Comparison of ENCODE assay signal across 8 mouse cellular contexts in genomic region chr12:59039971-59040844, GRCm38 (mm10). TPM values are rescaled to one million over a fixed set of nuclear protein-coding genes. Genes with fewer than 3 reads are reported as not detected.
A peak's percentile ranks its signal among the peaks of the same experiment; 100 is the strongest.
DNase-seq lines count a peak whose midpoint lies in the region; ATAC-seq and TF ChIP-seq lines count a peak whose summit lies in the region.

No protein-coding gene starts in this region.

- no peaks in the 10 kb centered on the region for H3K9me3 ChIP-seq in embryonic facial prominence, embryonic 15.5 days (replicated peaks)

- no peaks in the 10 kb centered on the region for H3K27me3 ChIP-seq in C2C12 (ENCODE audit: control insufficient read depth, insufficient read depth, insufficient read length)
- no peaks in the 10 kb centered on the region for H3K27me3 ChIP-seq in embryonic facial prominence, embryonic 15.5 days

- H3K79me2 ChIP-seq in C2C12 (ENCODE audit: control insufficient read depth, insufficient read depth), result no peaks in the 10 kb centered on the region

- DNase-seq in WW6 (ENCODE audit: low read depth, low spot score), result peak; percentile 89
- DNase-seq in heart, postnatal 14 days, result peak; percentile 18 to 44
- DNase-seq in kidney, postnatal 25 days, result peak; percentile 27 to 59
- peak; percentile 35 to 36 for DNase-seq in spleen, postnatal 36 days (ENCODE audit: low spot score in 2 of 2)
- DNase-seq in right cerebral cortex, adult 2 months (ENCODE audit: low spot score in 2 of 2), result no peak

- H3K36me3 ChIP-seq in C2C12 (ENCODE audit: control insufficient read depth, insufficient read depth), result peaks cover 26% of the 10 kb centered on the region
- peaks cover 32% of the 10 kb centered on the region for H3K36me3 ChIP-seq in embryonic facial prominence, embryonic 15.5 days

- H3K79me3 ChIP-seq in C2C12 (ENCODE audit: low read depth), result no peaks in the 10 kb centered on the region

- intact Hi-C loops in heart, postnatal 14 days (cut with DNase I), result no loop called here

- H3K27ac ChIP-seq in embryonic facial prominence, embryonic 15.5 days (replicated peaks), result peak overlapping the region; percentile 80

- peak overlapping the region; percentile 21; the same call in 1 of the 2 replicates for H3K4me2 ChIP-seq in embryonic facial prominence, embryonic 15.5 days (replicated peaks)

- 0 out of 2 replicates have a peak, but pooled peaks cover 3% of the 10 kb centered on the region for H3K4me1 ChIP-seq in embryonic facial prominence, embryonic 15.5 days

- H3K4me3 ChIP-seq in C2C12 (ENCODE audit: insufficient read depth, poor library complexity, severe bottlenecking), result no peak overlapping the region
- no peak overlapping the region; the same call in 1 of the 2 replicates for H3K4me3 ChIP-seq in embryonic facial prominence, embryonic 15.5 days (replicated peaks)

- H3ac ChIP-seq in C2C12 (ENCODE audit: control insufficient read depth, insufficient read length, low read depth), result peak overlapping the region; percentile 71

- no peak for TF ChIP-seq CTCF in C2C12 (IDR thresholded peaks at IDR 0.05; ENCODE audit: control insufficient read depth, insufficient read depth, insufficient read length)

- 8% methylated on average over 23 of the region's 23 CpGs for WGBS in embryonic facial prominence, embryonic 15.5 days

- no peak overlapping the region for H3K9ac ChIP-seq in embryonic facial prominence, embryonic 15.5 days

- peak; percentile 51 for ATAC-seq in embryonic facial prominence, embryonic 15.5 days (ENCODE audit: insufficient number of reproducible peaks, low FRiP score, low TSS enrichment, low read depth)
- peak; percentile 79 for ATAC-seq in megakaryocyte progenitor cell, adult 5-6 weeks (replicated peaks; ENCODE audit: poor library complexity)

TF ChIP-seq in C2C12, 6 proteins besides CTCF, POLR2A, EP300 and RAD21:
- TF ChIP-seq FOSL1 (IDR thresholded peaks at IDR 0.05; ENCODE audit: insufficient read depth, low read length, poor library complexity, severe bottlenecking), result no peak
- TF ChIP-seq MAX (IDR thresholded peaks at IDR 0.05), result peak; percentile 18
- peak; percentile 52 for TF ChIP-seq CEBPB (IDR thresholded peaks at IDR 0.05; ENCODE audit: low read depth)

RNA-seq across cellular contexts. Expression of gene Trappc6b, which starts 21.1 kb away (rescaled TPM):
- 38.7 TPM for polyA plus RNA-seq in C2C12 (2012; fragmentation: generic; extraction: Trizol)
- polyA plus RNA-seq in embryonic facial prominence, embryonic 15.5 days (2015; fragmentation: Nextera tagmentation; extraction: Ambion mirVana), result 88.8 and 92.8 TPM in 2 replicates
- total RNA-seq in heart, postnatal 14 days (2021), result 10 to 100 TPM; 46.7 to 50.0 TPM
- 63.4 and 63.5 TPM in 2 replicates for total RNA-seq in megakaryocyte progenitor cell, adult 5-6 weeks (2015)
- 39.9 and 57.8 TPM in 2 replicates for total RNA-seq in megakaryocyte progenitor cell, adult 5-6 weeks (2017)

RNA-seq across cellular contexts. Expression of gene Pnn, which starts 26.5 kb away (rescaled TPM):
- polyA plus RNA-seq in C2C12 (2012; fragmentation: generic; extraction: Trizol), result 14.7 TPM
- 93.2 and 101 TPM in 2 replicates for polyA plus RNA-seq in embryonic facial prominence, embryonic 15.5 days (2015; fragmentation: Nextera tagmentation; extraction: Ambion mirVana)
- total RNA-seq in heart, postnatal 14 days (2021), result 10 to 100 TPM; 25.9 to 26.5 TPM
- 81.5 and 94.1 TPM in 2 replicates for total RNA-seq in megakaryocyte progenitor cell, adult 5-6 weeks (2015)
- total RNA-seq in megakaryocyte progenitor cell, adult 5-6 weeks (2017), result 88.4 and 137 TPM in 2 replicates

RNA-seq across cellular contexts. Expression of gene Gemin2, which starts 27.0 kb away (rescaled TPM):
- polyA plus RNA-seq in C2C12 (2012; fragmentation: generic; extraction: Trizol), result 12.8 TPM
- 23.6 and 26.4 TPM in 2 replicates for polyA plus RNA-seq in embryonic facial prominence, embryonic 15.5 days (2015; fragmentation: Nextera tagmentation; extraction: Ambion mirVana)
- 1 to 10 TPM; 5.5 to 5.9 TPM for total RNA-seq in heart, postnatal 14 days (2021)
- total RNA-seq in megakaryocyte progenitor cell, adult 5-6 weeks (2015), result 23.4 and 29.8 TPM in 2 replicates
- total RNA-seq in megakaryocyte progenitor cell, adult 5-6 weeks (2017), result 16.4 and 20.9 TPM in 2 replicates

RNA-seq across cellular contexts. Expression of gene Sec23a, which starts 28.4 kb away (rescaled TPM):
- 14.4 TPM for polyA plus RNA-seq in C2C12 (2012; fragmentation: generic; extraction: Trizol)
- 85.1 and 87.9 TPM in 2 replicates for polyA plus RNA-seq in embryonic facial prominence, embryonic 15.5 days (2015; fragmentation: Nextera tagmentation; extraction: Ambion mirVana)
- 10 to 100 TPM; 38.3 to 40.9 TPM for total RNA-seq in heart, postnatal 14 days (2021)
- total RNA-seq in megakaryocyte progenitor cell, adult 5-6 weeks (2015), result 19.6 and 24.0 TPM in 2 replicates
- 19.7 and 23.0 TPM in 2 replicates for total RNA-seq in megakaryocyte progenitor cell, adult 5-6 weeks (2017)

RNA-seq across cellular contexts. Expression of gene Mia2, which starts 55.4 kb away (rescaled TPM):
- 13.3 TPM for polyA plus RNA-seq in C2C12 (2012; fragmentation: generic; extraction: Trizol)
- polyA plus RNA-seq in embryonic facial prominence, embryonic 15.5 days (2015; fragmentation: Nextera tagmentation; extraction: Ambion mirVana), result 58.2 and 59.0 TPM in 2 replicates
- total RNA-seq in heart, postnatal 14 days (2021), result 10 to 100 TPM; 79.4 to 90.4 TPM
- 123 and 138 TPM in 2 replicates for total RNA-seq in megakaryocyte progenitor cell, adult 5-6 weeks (2015)
- 120 and 162 TPM in 2 replicates for total RNA-seq in megakaryocyte progenitor cell, adult 5-6 weeks (2017)

Comparison
In these comparisons a context has a peak if more than half of its experiments do, and no peak if none do; other contexts are left out.
1. DNase-seq: peak in WW6 (single experiment), heart, postnatal 14 days (2 of 2), kidney, postnatal 25 days (2 of 2) and spleen, postnatal 36 days (2 of 2); none in right cerebral cortex, adult 2 months (0 of 2).